Mouse (Mus musculus) right cerebral cortex, postnatal 4 days (tissue): Measurements from ENCODE around the gene Mrgprb1.
"Not testable (repeated sequence)": the region's sequence is repeated elsewhere in the genome, so short reads cannot be mapped to it uniquely, and the experiment has no call there.

Experiments
- DNase-seq: peaks from one replicate; pipeline ENCODE4 v3.0.0-alpha.2; 2022

The Mrgprb1 gene

DNA sequence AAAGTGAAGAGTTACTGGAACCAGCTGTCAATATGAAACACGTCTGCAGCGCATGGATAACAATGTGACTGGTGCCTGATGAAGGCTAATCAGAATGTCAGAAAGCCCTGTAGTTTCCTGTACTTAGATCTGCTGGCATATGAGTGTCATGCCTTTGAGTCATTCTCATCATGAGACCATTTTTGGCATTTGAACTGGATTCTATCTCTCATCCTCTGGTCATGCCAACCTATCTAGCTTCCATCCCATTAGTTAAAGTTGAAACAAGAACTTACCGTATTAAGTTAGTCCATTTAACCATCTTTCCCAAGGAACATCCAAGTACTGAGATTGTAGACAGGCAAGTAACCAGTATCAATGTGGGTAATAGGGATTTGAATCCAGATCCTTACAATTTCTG, at the start of gene Mrgprb1:
Gene Mrgprb1 (minus strand): TSS at position 101 of the 400 bp plus-strand sequence.
- DNase-seq, result no peak

DNA sequence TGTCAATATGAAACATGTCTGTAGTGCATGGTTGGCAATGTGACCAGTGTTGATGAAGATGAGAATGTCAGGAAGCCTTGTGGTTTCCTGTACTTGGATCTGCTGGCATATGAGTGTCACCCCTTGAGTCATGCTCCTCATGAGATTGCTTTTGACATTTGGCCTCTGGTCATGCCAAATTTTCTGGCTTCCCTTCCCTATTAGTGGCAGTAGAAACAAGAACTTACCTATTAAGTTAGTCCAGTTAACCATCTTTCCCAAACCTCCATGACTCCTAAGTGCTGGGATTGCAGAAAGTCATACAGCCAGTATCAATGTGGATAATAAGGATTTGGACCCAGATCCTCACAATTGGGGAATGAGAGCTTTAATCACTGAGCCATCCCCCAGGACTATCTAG, 43.1 kb upstream of the Mrgprb1 start, which contains the start of gene Mrgprx2:
Gene Mrgprx2 (minus strand): TSS at position 101 of the 400 bp plus-strand sequence.
- DNase-seq, result no peak

DNA sequence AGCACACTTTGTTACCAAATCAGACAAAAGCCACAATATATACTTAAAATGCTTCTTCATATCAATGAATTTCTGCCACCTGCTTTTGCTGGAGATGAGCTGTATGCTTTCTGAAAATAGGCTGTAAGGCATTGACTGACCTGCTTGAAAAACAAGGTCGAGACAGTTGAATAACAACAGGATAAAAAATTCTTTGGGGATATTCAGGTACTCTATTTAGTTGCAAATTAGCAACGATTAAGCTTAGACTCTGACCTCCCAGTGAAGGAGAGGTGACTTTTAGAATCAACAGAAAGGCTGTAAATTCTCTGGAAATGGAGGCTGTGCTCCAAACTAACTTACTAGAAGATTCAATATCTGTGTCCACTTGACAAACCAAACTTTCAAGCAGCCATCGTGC, 19.6 kb downstream of the Mrgprb1 start:
- DNase-seq, result no peak

DNA sequence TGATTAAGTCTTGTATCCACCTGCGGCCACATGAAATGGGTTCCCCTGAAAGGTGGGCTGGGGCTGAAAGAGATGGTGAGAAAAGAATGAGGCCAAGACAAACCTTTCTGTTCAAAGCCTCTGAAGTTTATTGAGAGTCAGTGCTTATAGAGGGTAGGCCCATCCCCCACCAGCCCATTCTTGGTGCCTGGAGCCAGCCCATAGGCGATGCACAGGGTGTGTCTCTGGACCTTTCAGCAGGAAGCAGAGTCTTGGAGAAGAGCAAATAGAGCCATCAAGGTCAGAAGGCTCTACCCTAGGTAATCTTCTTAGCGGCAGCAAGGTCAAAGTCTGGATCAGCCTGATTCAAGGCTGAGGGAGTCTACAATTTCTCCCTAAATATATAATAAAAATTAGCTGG, 20.2 kb downstream of the Mrgprb1 start:
- not testable (repeated sequence) for DNase-seq
